In genomic region chr7:45644183-45644582, GRCm38 (mm10) we compare ENCODE assay signal across 10 mouse cellular contexts. TPM values are rescaled to one million over a fixed set of nuclear protein-coding genes. Genes with fewer than 3 reads are reported as not detected.
A peak's percentile ranks its signal among the peaks of the same experiment; 100 is the strongest.
DNase-seq lines count a peak whose midpoint lies in the region; ATAC-seq lines count a peak whose summit lies in the region.
"Had no signal": no experiment of that assay in that cellular context is flagged by ENCODE, and none has a peak within 500 bp of the region (broad histone marks: within the 10 kb centered on the region; RNA-seq: fewer than 3 reads in every experiment).

No protein-coding gene starts in this region.

- peak; percentile 13 for ATAC-seq in kidney, embryonic 15.5 days (replicated peaks; ENCODE audit: low FRiP score)
- ATAC-seq in monocyte, adult 5-6 weeks (replicated peaks; ENCODE audit: insufficient number of reproducible peaks, low FRiP score, low TSS enrichment, poor library complexity, severe bottlenecking), result no peak

- peaks cover 54% of the 10 kb centered on the region for H3K4me1 ChIP-seq in kidney, embryonic 15.5 days

- whole genome bisulfite sequencing in kidney, embryonic 15.5 days, result 5% methylated on average over 18 of the region's 18 CpGs

- peak overlapping the region; percentile 95 for H3K27ac ChIP-seq in kidney, embryonic 15.5 days

- no peak for DNase-seq in kidney, adult 9 months
- peak; percentile 57 to 62 for DNase-seq in cerebellum, postnatal 36 days
- peak; percentile 57 for DNase-seq in gastrocnemius, postnatal 14 days
- DNase-seq in layer of hippocampus, postnatal 10 days (ENCODE audit: low spot score in 2 of 2), result peak; percentile 53 to 61
- peak; percentile 55 to 59 for DNase-seq in lung, postnatal 4 days
- peak; percentile 40 for DNase-seq in right cerebral cortex, postnatal 4 days

- H3K9me3 ChIP-seq in kidney, embryonic 15.5 days (replicated peaks), result no peaks in the 10 kb centered on the region
- H3K9me3 ChIP-seq: G1E had no signal

- peak overlapping the region; percentile 47 for H3K4me3 ChIP-seq in kidney, embryonic 15.5 days (replicated peaks)

- no peaks in the 10 kb centered on the region for H3K36me3 ChIP-seq in kidney, embryonic 15.5 days
- H3K36me3 ChIP-seq: G1E had no signal

- peak overlapping the region; percentile 39 for H3K9ac ChIP-seq in kidney, embryonic 15.5 days

- peak overlapping the region; percentile 76 for H3K4me2 ChIP-seq in kidney, embryonic 15.5 days

- no peaks in the 10 kb centered on the region for H3K27me3 ChIP-seq in kidney, embryonic 15.5 days

- intact Hi-C loops in gastrocnemius, postnatal 14 days (cut with DNase I; ENCODE audit: low total_unique reads), result no loop called here

RNA-seq across cellular contexts. Expression of gene Mamstr, which starts 4.4 kb away (rescaled TPM):
- polyA plus RNA-seq in kidney, embryonic 15.5 days (2015; fragmentation: Nextera tagmentation; extraction: Ambion mirVana), result 7.5 and 9.0 TPM in 2 replicates
- total RNA-seq in gastrocnemius, postnatal 14 days (2021), result 10 to 100 TPM; 60.3 to 85.3 TPM
- total RNA-seq in layer of hippocampus, postnatal 10 days (2021), result 1 to 10 TPM; 1.7 TPM
- total RNA-seq in monocyte, adult 5-6 weeks (2017), result 0.19 TPM in 1 of 3 replicates, not detected in the others
- total RNA-seq: G1E; hematopoietic stem cell, adult 5-6 weeks had no signal
- polyA plus RNA-seq: G1E had no signal

RNA-seq across cellular contexts. Expression of gene Rasip1, which starts 16.9 kb away (rescaled TPM):
- 16.1 and 18.0 TPM in 2 replicates for polyA plus RNA-seq in kidney, embryonic 15.5 days (2015; fragmentation: Nextera tagmentation; extraction: Ambion mirVana)
- 10 to 100 TPM; 14.1 to 16.1 TPM for total RNA-seq in gastrocnemius, postnatal 14 days (2021)
- 10 to 100 TPM; 13.9 to 14.5 TPM for total RNA-seq in layer of hippocampus, postnatal 10 days (2021)
- 0.11 to 0.48 TPM in 2 of 3 replicates, not detected in the other for total RNA-seq in monocyte, adult 5-6 weeks (2017)
- total RNA-seq: hematopoietic stem cell, adult 5-6 weeks had no signal

RNA-seq across cellular contexts. Expression of gene Fut2, which starts 22.0 kb away (rescaled TPM):
- polyA plus RNA-seq in kidney, embryonic 15.5 days (2015; fragmentation: Nextera tagmentation; extraction: Ambion mirVana), result 0.42 and 3.7 TPM in 2 replicates
- total RNA-seq in gastrocnemius, postnatal 14 days (2021), result under 1 TPM; 0.58 to 0.66 TPM
- under 1 TPM in 1 of 2 experiments, not detected in 1; 0.22 TPM for total RNA-seq in layer of hippocampus, postnatal 10 days (2021)
- total RNA-seq in monocyte, adult 5-6 weeks (2017), result 1.4 TPM in 1 of 3 replicates, not detected in the others
- total RNA-seq: hematopoietic stem cell, adult 5-6 weeks had no signal
- polyA plus RNA-seq: G1E had no signal

RNA-seq across cellular contexts. Expression of gene Izumo1, which starts 22.6 kb away (rescaled TPM):
- polyA plus RNA-seq in kidney, embryonic 15.5 days (2015; fragmentation: Nextera tagmentation; extraction: Ambion mirVana), result 0.14 and 0.17 TPM in 2 replicates
- under 1 TPM; 0.12 to 0.18 TPM for total RNA-seq in gastrocnemius, postnatal 14 days (2021)
- not detected for total RNA-seq in layer of hippocampus, postnatal 10 days (2021)
- total RNA-seq in monocyte, adult 5-6 weeks (2017), result not detected in 3 replicates
- total RNA-seq: hematopoietic stem cell, adult 5-6 weeks had no signal

RNA-seq across cellular contexts. Expression of gene Fut1, which starts 27.1 kb away (rescaled TPM):
- polyA plus RNA-seq in kidney, embryonic 15.5 days (2015; fragmentation: Nextera tagmentation; extraction: Ambion mirVana), result 0.06 and 0.21 TPM in 2 replicates
- total RNA-seq in gastrocnemius, postnatal 14 days (2021), result under 1 TPM in 1 of 2 experiments, not detected in 1; 0.11 TPM
- total RNA-seq in layer of hippocampus, postnatal 10 days (2021), result under 1 TPM; 0.20 to 0.71 TPM
- total RNA-seq in monocyte, adult 5-6 weeks (2017), result not detected in 3 replicates
- polyA plus RNA-seq: G1E had no signal

Comparison
In these comparisons a context has a peak if more than half of its experiments do, and no peak if none do; other contexts are left out.
1. RNA of gene Mamstr, which starts 4.4 kb away (total RNA-seq): 60.3 to 85.3 TPM in gastrocnemius, postnatal 14 days; 1.7 TPM in layer of hippocampus, postnatal 10 days and 0.19 TPM in monocyte, adult 5-6 weeks; every median in the first group is over 10 times any median in the second.
2. RNA of gene Rasip1, which starts 16.9 kb away (total RNA-seq): 14.1 to 16.1 TPM in gastrocnemius, postnatal 14 days and 13.9 to 14.5 TPM in layer of hippocampus, postnatal 10 days; 0.11 to 0.48 TPM in monocyte, adult 5-6 weeks; every median in the first group is over 10 times any median in the second.